Mouse (Mus musculus) heart, adult 2 months (tissue): ENCODE results near the gene Gsg1l. TPM values are rescaled to one million over a fixed set of nuclear protein-coding genes. Genes with fewer than 3 reads are reported as not detected.

Experiments used
- DNase-seq, 2 experiments: peaks; one replicate each; pipeline ENCODE4 v3.0.0; 2021
- H3K27ac ChIP-seq: fragments of 200-600 bp; 2 replicates; pipeline ENCODE4 v1.8.1; 2022
- H3K27me3 ChIP-seq: fragments of 200-500 bp; 2 replicates; pipeline ENCODE4 v1.6.1; 2012; ENCODE audit warnings: mild to moderate bottlenecking, low read length, inconsistent platforms, mixed read lengths; ENCODE audit not compliant: control insufficient read depth, insufficient read depth
- H3K36me3 ChIP-seq: fragments of 200-500 bp; 2 replicates; pipeline ENCODE4 v1.6.1; 2012; ENCODE audit warnings: low read length, inconsistent platforms; ENCODE audit not compliant: control insufficient read depth, insufficient read depth
- H3K4me1 ChIP-seq: fragments of 200-500 bp; 2 replicates; pipeline ENCODE4 v1.6.1; 2011; ENCODE audit warnings: low read length; ENCODE audit not compliant: control insufficient read depth, insufficient read depth
- H3K4me3 ChIP-seq: fragments of 200-600 bp; 2 replicates; pipeline ENCODE4 v1.8.1; 2022
- H3K79me2 ChIP-seq: fragments of 200-500 bp; replicated peaks from 2 replicates; pipeline ENCODE4 v1.6.1; 2012; ENCODE audit warnings: mild to moderate bottlenecking, inconsistent platforms, low read length, moderate library complexity, mixed read lengths; ENCODE audit not compliant: control insufficient read depth, insufficient read depth
- H3K9ac ChIP-seq: fragments of 200-500 bp; 2 replicates; pipeline ENCODE4 v1.6.1; 2012; ENCODE audit warnings: low read depth, mild to moderate bottlenecking, control low read depth, inconsistent platforms, low read length, mixed read lengths
- CTCF ChIP-seq: fragments of 200-600 bp; IDR thresholded peaks from 2 replicates; pipeline ENCODE4 v1.8.1; 2022; ENCODE audit warnings: antibody characterized with exemption, mild to moderate bottlenecking, moderate library complexity
- EP300 ChIP-seq: fragments of 200-500 bp; IDR thresholded peaks from 2 replicates; pipeline ENCODE4 v1.6.1; 2011; ENCODE audit warnings: low read depth, low read length, control low read depth; ENCODE audit not compliant: insufficient read depth
- POLR2A ChIP-seq: fragments of 200-500 bp; IDR thresholded peaks from 2 replicates; pipeline ENCODE4 v1.6.1; 2011; ENCODE audit warnings: mild to moderate bottlenecking, low read depth, low read length, control low read depth; ENCODE audit not compliant: insufficient read depth
- WGBS: fragments of 180-500 bp; shearing (Covaris S2); methylation state at CpG from one replicate; pipeline ENCODE4 v1.1.7; 2018; 5-methylcytosine and 5-hydroxymethylcytosine counted together
- intact Hi-C: fragments of 180-260 bp; cut with DNase I; formaldehyde crosslinking; loops from one replicate; pipeline ENCODE4 v1.15.1; 2025
- polyA plus RNA-seq: library from polyadenylated mRNA; depleted of rRNA; stranded (reverse); fragments of >200 nt; gene quantifications from 2 replicates; pipeline ENCODE4 v1.2.3, GENCODE M21; 2012
- total RNA-seq, 2 experiments: library from RNA; stranded (reverse); gene quantifications; 2 replicates each; pipeline ENCODE4 v1.2.3; 2021

Gsg1l gene
- total and polyA plus RNA-seq, 3 experiments, result 10.5 to 12.6 (median 11.3) TPM

DNA sequence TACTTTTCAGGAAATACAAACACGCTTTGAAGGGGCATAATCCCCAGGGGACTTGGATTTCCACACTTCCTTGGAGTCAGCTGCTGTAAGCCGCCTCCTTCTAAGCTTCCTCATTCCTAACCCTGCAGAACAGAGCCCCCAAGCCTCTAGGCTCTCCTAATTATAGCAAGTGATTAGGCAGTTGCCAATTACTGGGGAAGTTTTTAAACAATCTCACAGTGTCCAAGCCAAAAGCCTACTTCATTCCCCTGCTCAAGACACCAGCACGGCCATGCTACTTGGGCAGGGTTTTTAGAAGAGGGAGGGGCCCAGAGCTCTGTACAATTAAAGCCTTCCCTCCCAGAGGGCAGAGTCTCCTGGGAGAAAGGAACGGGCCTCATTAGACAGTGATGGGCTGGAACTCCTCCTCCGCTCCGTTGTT, 4.1 kb upstream of the Gsg1l start:
- no peaks in the 10 kb centered on the region for H3K36me3 ChIP-seq
- no peak for TF ChIP-seq CTCF
- H3K27ac ChIP-seq, result no peak overlapping the region
- 0 out of 2 replicates have a peak, but pooled peaks cover 1% of the 10 kb centered on the region for H3K4me1 ChIP-seq
- no peak for DNase-seq
- H3K79me2 ChIP-seq, result no peaks in the 10 kb centered on the region
- H3K4me3 ChIP-seq, result no peak overlapping the region
- peaks cover 3% of the 10 kb centered on the region; the same call in 1 of the 2 replicates for H3K27me3 ChIP-seq
- intact Hi-C loops, result loop anchor here (5.0 to 10.0 kb wide), 2 partner anchors 152 to 409 kb away; no protein-coding TSS in a partner anchor
- H3K9ac ChIP-seq, result no peak overlapping the region
- 31% methylated on average over 6 of the region's 6 CpGs for WGBS

DNA sequence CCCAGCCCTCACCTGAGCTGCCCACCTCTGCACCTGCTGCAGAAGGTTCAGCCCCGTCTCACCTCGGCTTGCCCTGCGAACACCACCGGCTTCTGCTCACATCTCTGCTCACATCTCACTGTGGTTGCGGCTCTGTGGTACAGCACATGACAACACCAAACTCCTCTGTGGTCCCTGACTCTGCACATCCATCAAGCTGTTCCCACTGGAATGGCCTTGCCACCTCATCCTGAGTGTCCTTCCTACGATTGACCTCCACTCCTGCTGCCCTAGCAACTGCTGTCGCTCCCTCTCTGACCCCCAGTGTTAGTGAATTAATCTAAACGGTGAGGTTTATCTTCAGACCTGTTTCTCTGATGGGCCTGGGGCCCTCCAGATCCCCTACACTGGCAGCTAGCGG, 2.9 kb upstream of the Gsg1l start:
- 92% methylated on average over 9 of the region's 9 CpGs for WGBS
- Histone ChIP-seq H3K9ac (no peak overlapping the region), H3K27me3 (peaks cover 3% of the 10 kb centered on the region; the same call in 1 of the 2 replicates), H3K27ac (no peak overlapping the region), H3K36me3 (no peaks in the 10 kb centered on the region), H3K4me1 (0 out of 2 replicates have a peak, but pooled peaks cover 1% of the 10 kb centered on the region), H3K79me2 (no peaks in the 10 kb centered on the region), H3K4me3 (no peak overlapping the region)
- TF ChIP-seq CTCF (no peak), EP300 (no peak), POLR2A (no peak)
- intact Hi-C loops, result loop anchor here (5.0 to 10.0 kb wide), 2 partner anchors 150 to 408 kb away; no protein-coding TSS in a partner anchor
- DNase-seq, result no peak

DNA sequence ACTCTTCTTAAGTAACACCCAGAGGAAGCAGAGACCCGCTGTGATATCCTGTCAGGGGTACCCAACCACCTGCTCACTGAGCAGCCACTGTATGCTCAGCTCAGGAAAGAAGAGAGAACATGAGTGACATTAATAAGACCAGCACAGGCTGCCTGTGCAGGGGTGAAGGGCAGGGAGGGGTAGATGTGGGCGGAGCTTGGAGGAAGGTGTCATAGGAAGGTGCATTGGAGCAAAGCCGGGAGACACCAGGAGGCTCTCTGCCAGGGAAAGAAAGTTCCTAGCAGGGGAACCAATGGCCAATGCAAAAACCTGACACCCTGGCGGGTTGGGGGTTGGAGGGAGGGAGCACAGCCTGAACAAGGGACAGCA, 1.8 kb upstream of the Gsg1l start:
- WGBS, result 44% methylated on average over 4 of the region's 4 CpGs
- Histone ChIP-seq H3K27ac (no peak overlapping the region), H3K4me1 (0 out of 2 replicates have a peak, but pooled peaks cover 1% of the 10 kb centered on the region), H3K36me3 (no peaks in the 10 kb centered on the region), H3K4me3 (no peak overlapping the region), H3K27me3 (peaks cover 3% of the 10 kb centered on the region; the same call in 1 of the 2 replicates), H3K79me2 (no peaks in the 10 kb centered on the region), H3K9ac (no peak overlapping the region)
- intact Hi-C loops, result loop anchor here (2.0 to 10.0 kb wide), 4 partner anchors 125 to 317 kb away; no protein-coding TSS in a partner anchor
- DNase-seq, result no peak
- TF ChIP-seq CTCF, result no peak
- TF ChIP-seq POLR2A, result no peak
- no peak for TF ChIP-seq EP300

DNA sequence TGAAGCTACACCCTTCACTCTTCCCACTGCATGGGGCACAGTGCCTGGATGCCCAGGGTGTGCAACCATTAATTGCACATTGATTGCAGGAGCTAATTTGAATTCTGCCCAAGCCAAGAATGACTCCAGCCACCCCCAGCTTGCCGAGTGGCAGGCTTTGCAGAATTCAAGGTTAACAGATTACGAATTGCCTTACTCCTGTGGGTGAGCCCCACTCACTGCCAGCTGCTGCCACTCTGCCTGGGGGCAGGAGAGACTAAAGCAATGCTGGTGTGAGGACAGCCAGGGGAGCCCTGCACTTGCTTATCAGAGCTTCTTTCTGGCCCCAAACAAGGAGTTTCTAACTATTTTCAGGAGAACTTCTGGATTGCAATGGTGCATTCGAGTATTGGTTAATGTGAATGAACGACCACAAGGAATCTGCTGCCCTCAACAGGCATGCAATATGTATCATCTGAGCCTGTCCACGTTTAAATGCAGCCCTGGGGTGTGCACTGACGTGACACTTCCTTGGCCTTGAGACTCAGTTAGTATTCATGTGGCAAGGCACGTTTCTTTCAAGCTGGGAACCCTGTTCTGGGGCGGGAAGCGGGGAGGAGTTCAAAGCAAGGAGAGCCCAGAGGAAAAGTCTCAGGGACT, 1.2 kb upstream of the Gsg1l start:
- peaks cover 3% of the 10 kb centered on the region; the same call in 1 of the 2 replicates for H3K27me3 ChIP-seq
- H3K79me2 ChIP-seq, result no peaks in the 10 kb centered on the region
- no peak overlapping the region for H3K4me3 ChIP-seq
- intact Hi-C loops, result loop anchor here (2.0 to 10.0 kb wide), 4 partner anchors 125 to 316 kb away; no protein-coding TSS in a partner anchor
- H3K36me3 ChIP-seq, result no peaks in the 10 kb centered on the region
- DNase-seq, result no peak
- H3K9ac ChIP-seq, result no peak overlapping the region
- peak; percentile 57 for TF ChIP-seq CTCF
- no peak for TF ChIP-seq POLR2A
- WGBS, result 18% methylated on average over 9 of the region's 9 CpGs
- 0 out of 2 replicates have a peak, but pooled peaks cover 1% of the 10 kb centered on the region for H3K4me1 ChIP-seq
- no peak overlapping the region for H3K27ac ChIP-seq

DNA sequence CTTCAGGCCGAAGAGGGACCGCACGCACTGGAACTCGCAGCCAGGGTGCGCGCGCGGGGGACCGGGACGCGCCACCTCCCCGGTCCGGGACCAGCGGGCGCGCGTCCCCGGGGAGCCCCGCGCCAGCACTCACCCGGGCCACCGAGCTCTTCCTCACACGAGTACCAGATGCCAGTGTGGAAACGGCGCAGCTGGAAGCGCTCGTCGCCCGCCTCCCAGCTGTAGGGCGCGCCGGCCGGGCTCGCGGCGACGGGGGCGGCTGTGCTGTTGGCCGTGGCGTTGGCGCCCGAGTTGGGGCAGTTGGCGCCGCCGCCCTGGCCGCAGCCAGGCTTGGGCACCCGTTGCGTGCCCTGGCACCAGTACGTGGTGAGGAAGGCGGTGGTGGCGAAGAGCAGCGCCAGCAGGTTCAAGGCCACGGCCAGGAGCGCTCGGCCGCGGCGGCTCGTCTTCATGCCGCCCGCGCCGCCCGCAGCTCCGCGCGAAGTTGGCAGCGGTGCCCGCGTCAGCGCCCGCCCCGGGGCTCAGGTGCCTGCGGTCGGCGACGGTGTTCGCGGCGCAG, 405 bp downstream of the Gsg1l start:
- Histone ChIP-seq H3K9ac (peak overlapping the region; percentile 78), H3K4me1 (0 out of 2 replicates have a peak, but pooled peaks cover 1% of the 10 kb centered on the region), H3K27me3 (peaks cover 3% of the 10 kb centered on the region; the same call in 1 of the 2 replicates), H3K27ac (peak overlapping the region; percentile 31; the same call in 1 of the 2 replicates), H3K79me2 (no peaks in the 10 kb centered on the region), H3K36me3 (no peaks in the 10 kb centered on the region), H3K4me3 (peak overlapping the region; percentile 46)
- peak; percentile 30 to 41 for DNase-seq
- intact Hi-C loops, result loop anchor here (2.0 to 10.0 kb wide), 4 partner anchors 123 to 315 kb away; no protein-coding TSS in a partner anchor
- TF ChIP-seq EP300 (no peak), POLR2A (no peak), CTCF (no peak)
- 1% methylated on average over 80 of the region's 80 CpGs for WGBS
